Mouse (Mus musculus) liver, adult 2 months (tissue): ENCODE data around the gene Zwilch. TPM values are rescaled to one million over a fixed set of nuclear protein-coding genes. Genes with fewer than 3 reads are reported as not detected.
"Not testable (repeated sequence)": the region's sequence is repeated elsewhere in the genome, so short reads cannot be mapped to it uniquely, and the experiment has no call there.

ENCODE experiments used
- DNase-seq: peaks from one replicate; pipeline ENCODE4 v3.0.0-alpha.2; 2011; ENCODE audit warnings: low read depth, low spot score; ENCODE audit errors: extremely low read depth
- H3K27ac ChIP-seq: fragments of 200-500 bp; replicated peaks from 2 replicates; pipeline ENCODE4 v1.5.1; 2012; ENCODE audit warnings: low read depth, mild to moderate bottlenecking, control low read depth, inconsistent platforms, low read length; ENCODE audit not compliant: insufficient read depth
- H3K27me3 ChIP-seq: fragments of 200-500 bp; 2 replicates; pipeline ENCODE4 v1.6.1; 2012; ENCODE audit warnings: mild to moderate bottlenecking, moderate library complexity, low read length, inconsistent platforms; ENCODE audit not compliant: control insufficient read depth, insufficient read depth
- H3K36me3 ChIP-seq: fragments of 200-500 bp; 2 replicates; pipeline ENCODE4 v1.6.1; 2012; ENCODE audit warnings: low read length, inconsistent platforms; ENCODE audit not compliant: control insufficient read depth, insufficient read depth
- H3K4me1 ChIP-seq: fragments of 200-500 bp; 2 replicates; pipeline ENCODE4 v1.6.1; 2011; ENCODE audit warnings: low read length; ENCODE audit not compliant: control insufficient read depth, insufficient read depth
- H3K4me3 ChIP-seq: fragments of 200-500 bp; 2 replicates; pipeline ENCODE4 v1.5.1; 2011; ENCODE audit warnings: low read depth, mild to moderate bottlenecking, control low read depth, low read length, moderate library complexity; ENCODE audit not compliant: insufficient read depth
- H3K79me2 ChIP-seq: fragments of 200-500 bp; 2 replicates; pipeline ENCODE4 v1.6.1; 2012; ENCODE audit warnings: inconsistent platforms, mild to moderate bottlenecking, low read length, moderate library complexity; ENCODE audit not compliant: control insufficient read depth, insufficient read depth
- H3K9ac ChIP-seq: fragments of 200-500 bp; 2 replicates; pipeline ENCODE4 v1.6.1; 2012; ENCODE audit warnings: low read depth, mild to moderate bottlenecking, control low read depth, inconsistent platforms, low read length
- CTCF ChIP-seq: fragments of 200-500 bp; IDR thresholded peaks from 2 replicates; pipeline ENCODE4 v1.5.1; 2011; ENCODE audit warnings: low read depth, low read length, control low read depth
- POLR2A ChIP-seq: fragments of 200-500 bp; IDR thresholded peaks from 2 replicates; pipeline ENCODE4 v1.6.1; 2011; ENCODE audit warnings: low read length, control low read depth; ENCODE audit not compliant: insufficient read depth; ENCODE audit errors: extremely low read depth
- WGBS: fragments of 180-500 bp; shearing (Covaris S2); methylation state at CpG from one replicate; pipeline ENCODE4 v1.1.7; 2018; 5-methylcytosine and 5-hydroxymethylcytosine counted together
- polyA plus RNA-seq: library from polyadenylated mRNA; depleted of rRNA; stranded (reverse); fragments of >200 nt; gene quantifications from 2 replicates; pipeline ENCODE4 v1.2.3, GENCODE M21; 2012
- total RNA-seq: library from RNA; depleted of rRNA; stranded (reverse); fragments of >200 nt; gene quantifications from 2 replicates; pipeline ENCODE4 v1.2.3, GENCODE M21; 2014

The Zwilch gene
- total and polyA plus RNA-seq, 2 experiments, result 0.12 to 1.6 TPM

DNA sequence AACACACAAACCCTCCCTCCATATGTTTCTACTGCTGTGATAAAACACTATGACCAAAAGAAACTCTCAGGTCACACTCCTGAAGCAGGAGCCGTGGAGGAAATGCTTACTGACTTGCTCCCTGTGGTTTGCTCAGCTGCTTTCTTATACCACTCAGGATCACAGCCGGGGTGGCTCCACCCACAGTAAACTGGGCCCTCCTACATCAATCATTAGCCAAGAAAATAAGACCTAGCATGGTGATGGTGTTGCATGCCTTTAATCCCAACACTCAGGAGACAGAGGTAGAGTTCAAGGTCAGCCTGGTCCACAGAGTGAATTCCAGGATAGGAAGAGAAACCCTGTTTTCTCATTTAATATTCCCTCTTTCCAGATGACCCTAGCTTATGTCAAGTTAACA is 27.0 kb upstream of the Zwilch start:
- DNase-seq, result peak; percentile 55
- TF ChIP-seq CTCF (no peak), POLR2A (no peak)
- 46% methylated on average over 2 of the region's 2 CpGs for WGBS
- no peaks in the 10 kb centered on the region for H3K4me1 ChIP-seq
- H3K79me2 ChIP-seq, result no peaks in the 10 kb centered on the region
- H3K4me3 ChIP-seq, result no peak overlapping the region
- peaks cover 24% of the 10 kb centered on the region for H3K36me3 ChIP-seq
- H3K27ac ChIP-seq, result no peak overlapping the region
- H3K9ac ChIP-seq, result no peak overlapping the region
- H3K27me3 ChIP-seq, result no peaks in the 10 kb centered on the region

GRCm38 (mm10) chr9:64198763-64199418 is 26.0 kb upstream of the Zwilch start:
- peaks cover 22% of the 10 kb centered on the region for H3K36me3 ChIP-seq
- not testable (repeated sequence) for H3K4me1 ChIP-seq, H3K9ac ChIP-seq, H3K79me2 ChIP-seq, H3K27ac ChIP-seq, H3K4me3 ChIP-seq, DNase-seq, H3K27me3 ChIP-seq
- WGBS, result 90% methylated on average over 7 of the region's 7 CpGs

- no peak for DNase-seq
- Histone ChIP-seq H3K36me3 (peaks cover 28% of the 10 kb centered on the region), H3K27ac (no peak overlapping the region), H3K79me2 (no peaks in the 10 kb centered on the region), H3K4me3 (no peak overlapping the region), H3K9ac (no peak overlapping the region), H3K4me1 (no peaks in the 10 kb centered on the region), H3K27me3 (no peaks in the 10 kb centered on the region)
- over 99% methylated on average over 5 of the region's 5 CpGs for WGBS
- no peak for TF ChIP-seq CTCF
- no peak for TF ChIP-seq POLR2A
Observed at GRCm38 (mm10) chr9:64198068-64198762, 25.3 kb upstream of the Zwilch start.

DNA sequence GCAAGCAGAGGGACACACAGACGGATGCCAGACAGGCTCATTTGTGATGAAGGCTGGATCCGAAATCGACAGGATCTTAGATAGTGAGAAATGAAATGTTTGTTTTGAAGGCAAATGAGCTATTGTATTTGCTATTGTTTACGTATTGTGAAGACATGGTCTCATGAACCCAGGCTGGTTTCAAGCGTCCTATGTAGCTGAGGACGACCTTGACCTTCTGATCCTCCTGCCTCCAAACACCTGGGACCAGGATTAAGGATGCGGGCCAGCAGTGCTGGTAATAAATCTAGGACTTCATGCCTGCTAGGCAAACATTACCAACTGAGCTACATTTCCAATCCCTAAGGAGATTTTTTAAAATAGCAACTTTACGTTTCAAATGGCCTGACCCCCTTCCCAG is 24.6 kb upstream of the Zwilch start:
- Histone ChIP-seq H3K9ac (no peak overlapping the region), H3K27ac (no peak overlapping the region), H3K4me3 (no peak overlapping the region), H3K27me3 (no peaks in the 10 kb centered on the region), H3K36me3 (peaks cover 32% of the 10 kb centered on the region), H3K4me1 (no peaks in the 10 kb centered on the region), H3K79me2 (no peaks in the 10 kb centered on the region)
- no peak for TF ChIP-seq CTCF
- no peak for TF ChIP-seq POLR2A
- no peak for DNase-seq
- WGBS, result 93% methylated on average over 8 of the region's 8 CpGs

GRCm38 (mm10) chr9:64195554-64195953 is 22.6 kb upstream of the Zwilch start:
- no peaks in the 10 kb centered on the region for H3K27me3 ChIP-seq
- TF ChIP-seq CTCF, result no peak
- no peak for TF ChIP-seq POLR2A
- DNase-seq, result no peak
- H3K27ac ChIP-seq, result no peak overlapping the region
- H3K4me1 ChIP-seq, result no peaks in the 10 kb centered on the region
- peaks cover 35% of the 10 kb centered on the region for H3K36me3 ChIP-seq
- 94% methylated on average over 4 of the region's 4 CpGs for WGBS
- H3K4me3 ChIP-seq, result no peak overlapping the region
- no peaks in the 10 kb centered on the region for H3K79me2 ChIP-seq
- no peak overlapping the region for H3K9ac ChIP-seq

GRCm38 (mm10) chr9:64193879-64194278 is 21.0 kb upstream of the Zwilch start:
- H3K27ac ChIP-seq, result no peak overlapping the region

More at GRCm38 (mm10) chr9:64193879-64194278, 21.0 kb upstream of the Zwilch start:
- WGBS, result 74% methylated on average over 1 of the region's 1 CpGs
- Histone ChIP-seq H3K36me3 (peaks cover 34% of the 10 kb centered on the region), H3K4me1 (no peaks in the 10 kb centered on the region), H3K79me2 (no peaks in the 10 kb centered on the region), H3K4me3 (no peak overlapping the region), H3K9ac (no peak overlapping the region), H3K27me3 (no peaks in the 10 kb centered on the region)
- no peak for DNase-seq
- TF ChIP-seq POLR2A, result no peak
- no peak for TF ChIP-seq CTCF
